Mouse (Mus musculus) forebrain, embryonic 12.5 days (tissue): ENCODE measurements around the gene BC100530. TPM values are rescaled to one million over a fixed set of nuclear protein-coding genes. Genes with fewer than 3 reads are reported as not detected.
"Not testable (repeated sequence)": the region's sequence is repeated elsewhere in the genome, so short reads cannot be mapped to it uniquely, and the experiment has no call there.

Source experiments
- ATAC-seq: fragments of 200-750 bp; cut with Nextera tagmentation; 2 replicates; pipeline ENCODE4 v1.8.0; 2017; ENCODE audit warnings: moderate TSS enrichment; ENCODE audit not compliant: low FRiP score
- H3K27ac ChIP-seq: fragments of 300-500 bp; sonication (generic); 2 replicates; pipeline ENCODE4 v1.5.1; 2016; ENCODE audit warnings: mild to moderate bottlenecking
- H3K27me3 ChIP-seq: fragments of 300-500 bp; sonication (generic); 2 replicates; pipeline ENCODE4 v1.6.1; 2016; ENCODE audit warnings: mild to moderate bottlenecking
- H3K36me3 ChIP-seq: fragments of 300-500 bp; sonication (generic); replicated peaks from 2 replicates; pipeline ENCODE4 v1.6.1; 2016; ENCODE audit warnings: mild to moderate bottlenecking
- H3K4me1 ChIP-seq: fragments of 300-500 bp; sonication (generic); 2 replicates; pipeline ENCODE4 v1.6.1; 2016
- H3K4me2 ChIP-seq: fragments of 300-500 bp; sonication (generic); 2 replicates; pipeline ENCODE4 v1.6.1; 2016; ENCODE audit warnings: mild to moderate bottlenecking, moderate library complexity
- H3K4me3 ChIP-seq: fragments of 300-500 bp; sonication (generic); replicated peaks from 2 replicates; pipeline ENCODE4 v1.5.1; 2016; ENCODE audit warnings: mild to moderate bottlenecking
- H3K9ac ChIP-seq: fragments of 300-500 bp; sonication (generic); 2 replicates; pipeline ENCODE4 v1.6.1; 2016; ENCODE audit warnings: mild to moderate bottlenecking
- H3K9me3 ChIP-seq: fragments of 300-500 bp; sonication (generic); 2 replicates; pipeline ENCODE4 v1.6.1; 2016
- WGBS: fragments of 180-500 bp; shearing (Covaris S2); methylation state at CpG from one replicate; pipeline ENCODE4 v1.1.7; 2016; 5-methylcytosine and 5-hydroxymethylcytosine counted together
- polyA plus RNA-seq: library from polyadenylated mRNA; unstranded; fragments of >200 nt; fragmentation: Nextera tagmentation; extraction: Ambion mirVana; gene quantifications from 2 replicates; pipeline ENCODE4 v1.2.1, GENCODE M21; 2016

BC100530 gene
- polyA plus RNA-seq = 1.5 and 2.3 TPM in 2 replicates

DNA sequence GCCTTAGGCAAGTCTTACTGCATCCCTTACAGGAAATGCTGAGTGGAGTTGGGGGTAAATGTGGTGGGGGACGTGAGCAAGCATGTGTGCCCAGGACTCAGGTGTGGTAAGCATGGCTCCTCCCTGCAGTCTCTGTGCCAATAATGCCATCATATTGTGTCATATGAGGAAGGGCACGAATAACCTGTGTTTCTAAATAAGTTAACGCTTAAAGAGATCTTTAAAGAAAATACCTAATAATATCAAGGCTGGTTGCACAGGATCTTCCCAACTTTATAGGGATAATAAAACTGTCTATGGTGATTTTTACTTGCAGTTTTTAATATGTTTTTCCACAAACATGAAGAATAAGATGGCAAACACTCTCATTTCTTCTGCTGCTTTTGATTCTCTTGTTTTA, at the start of gene BC100530:
Gene BC100530, minus strand, starts transcription at position 101 of the 400 bp plus-strand sequence.
- not testable (repeated sequence) for H3K4me3 ChIP-seq, H3K36me3 ChIP-seq, ATAC-seq, H3K27me3 ChIP-seq, H3K9ac ChIP-seq, H3K9me3 ChIP-seq, H3K4me2 ChIP-seq, H3K27ac ChIP-seq, H3K4me1 ChIP-seq
- 81% methylated on average over 3 of the region's 3 CpGs for WGBS

- H3K27me3 ChIP-seq = no peaks in the 10 kb centered on the region
- H3K4me1 ChIP-seq = no peaks in the 10 kb centered on the region
- H3K4me2 ChIP-seq = no peak within 1 kb of the TSS
- H3K9ac ChIP-seq = no peak within 1 kb of the TSS
- H3K4me3 ChIP-seq = no peak within 1 kb of the TSS
- H3K36me3 ChIP-seq = no peaks in the 10 kb centered on the region
- no peaks in the 10 kb centered on the region for H3K9me3 ChIP-seq
- no peak within 1 kb of the TSS for H3K27ac ChIP-seq
- ATAC-seq = no peak
These were observed 40.8 kb upstream of the BC100530 start, which contains the start of gene Stfa2 for GRCm38 (mm10) chr16:36408357-36408756. Stfa2 (minus strand) TSS chr16:36408457.

DNA sequence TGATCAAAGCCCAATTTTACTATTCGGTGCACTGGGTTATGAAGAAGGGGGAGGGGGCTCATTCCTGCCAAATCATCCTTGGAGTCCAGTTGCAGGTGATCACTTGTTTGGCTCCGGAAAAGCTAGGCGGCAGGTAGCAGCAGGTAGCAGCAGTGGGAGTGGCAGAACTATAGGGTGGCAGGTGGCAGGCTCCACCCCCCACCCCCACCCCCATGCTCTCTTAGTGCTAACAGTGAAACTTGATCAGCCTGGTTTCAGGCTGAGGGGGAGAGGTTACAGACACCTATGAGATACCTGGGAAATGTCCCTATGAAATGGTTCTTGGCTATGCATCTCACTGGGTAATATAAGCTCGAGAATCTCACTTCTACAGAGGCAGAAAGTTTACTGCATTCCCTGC, 21.5 kb upstream of the BC100530 start:
- no peaks in the 10 kb centered on the region for H3K36me3 ChIP-seq
- no peak overlapping the region for H3K9ac ChIP-seq
- H3K9me3 ChIP-seq = no peaks in the 10 kb centered on the region
- 29% methylated on average over 4 of the region's 4 CpGs for WGBS
- no peak overlapping the region for H3K27ac ChIP-seq
- ATAC-seq = no peak
- H3K27me3 ChIP-seq = no peaks in the 10 kb centered on the region
- no peak overlapping the region for H3K4me3 ChIP-seq
- no peaks in the 10 kb centered on the region for H3K4me1 ChIP-seq
- H3K4me2 ChIP-seq = no peak overlapping the region

GRCm38 (mm10) chr16:36337171-36337570, 30.4 kb downstream of the BC100530 start:
- no peak overlapping the region for H3K9ac ChIP-seq
- ATAC-seq = no peak
- H3K9me3 ChIP-seq = no peaks in the 10 kb centered on the region
- no peaks in the 10 kb centered on the region for H3K27me3 ChIP-seq
- H3K27ac ChIP-seq = no peak overlapping the region
- no peak overlapping the region for H3K4me2 ChIP-seq
- WGBS = 74% methylated on average over 2 of the region's 2 CpGs
- no peak overlapping the region for H3K4me3 ChIP-seq
- H3K36me3 ChIP-seq = no peaks in the 10 kb centered on the region
- H3K4me1 ChIP-seq = no peaks in the 10 kb centered on the region

DNA sequence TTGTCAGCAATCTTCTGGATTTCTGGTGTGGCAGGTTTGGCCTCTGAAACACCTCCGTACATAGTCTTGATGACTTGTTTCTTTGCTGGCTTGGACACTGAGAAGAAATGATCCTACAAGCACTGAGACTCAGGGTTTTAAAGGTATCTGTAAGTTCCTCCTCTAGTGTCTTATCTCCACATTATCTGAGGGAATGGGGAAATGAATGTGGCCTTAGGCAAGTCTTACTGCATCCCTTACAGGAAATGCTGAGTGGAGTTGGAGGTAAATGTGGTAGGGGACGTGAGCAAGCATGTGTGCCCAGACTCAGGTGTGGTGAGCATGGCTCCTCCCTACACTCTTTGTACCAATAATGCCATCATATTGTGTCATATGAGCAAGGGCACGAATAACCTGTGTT, 33.3 kb downstream of the BC100530 start, which contains the start of gene BC117090:
Gene BC117090, minus strand, starts transcription at position 101 of the 400 bp plus-strand sequence.
- no peak within 1 kb of the TSS for H3K4me3 ChIP-seq
- 85% methylated on average over 3 of the region's 3 CpGs for WGBS
- H3K9ac ChIP-seq = no peak within 1 kb of the TSS
- H3K4me1 ChIP-seq = no peaks in the 10 kb centered on the region
- H3K27ac ChIP-seq = no peak within 1 kb of the TSS
- no peak for ATAC-seq
- no peaks in the 10 kb centered on the region for H3K9me3 ChIP-seq
- H3K27me3 ChIP-seq = no peaks in the 10 kb centered on the region
- H3K36me3 ChIP-seq = no peaks in the 10 kb centered on the region
- no peak within 1 kb of the TSS for H3K4me2 ChIP-seq

- Histone ChIP-seq H3K4me3 (no peak overlapping the region), H3K27me3 (no peaks in the 10 kb centered on the region), H3K9me3 (no peaks in the 10 kb centered on the region), H3K4me2 (no peak overlapping the region), H3K9ac (no peak overlapping the region), H3K27ac (no peak overlapping the region), H3K4me1 (no peaks in the 10 kb centered on the region), H3K36me3 (no peaks in the 10 kb centered on the region)
- ATAC-seq = no peak
These were observed 48.3 kb downstream of the BC100530 start for GRCm38 (mm10) chr16:36319286-36319685.

GRCm38 (mm10) chr16:36316111-36316510, 51.4 kb downstream of the BC100530 start:
- not testable (repeated sequence) for H3K9me3 ChIP-seq, H3K27ac ChIP-seq, H3K36me3 ChIP-seq, H3K9ac ChIP-seq, H3K4me1 ChIP-seq, H3K27me3 ChIP-seq, ATAC-seq, H3K4me2 ChIP-seq, H3K4me3 ChIP-seq
- WGBS = 81% methylated on average over 6 of the region's 6 CpGs

Other genes with a start within 250 kb of the BC100530 start
- not detected in 2 replicates for gene Csta1, start 236.5 kb downstream of the BC100530 start, polyA plus RNA-seq
- gene Stfa2l1, start 210.9 kb downstream of the BC100530 start, polyA plus RNA-seq = not detected in 2 replicates
- 1.5 TPM in 1 of 2 replicates, not detected in the other for gene Gm5483, start 183.5 kb downstream of the BC100530 start, polyA plus RNA-seq
- gene Gm5416, start 157.3 kb downstream of the BC100530 start, polyA plus RNA-seq = not detected in 2 replicates
- not detected in 2 replicates for gene 2010005H15Rik, start 146.3 kb downstream of the BC100530 start, polyA plus RNA-seq
- gene Stfa1, start 90.8 kb downstream of the BC100530 start, polyA plus RNA-seq = 1.3 and 2.0 TPM in 2 replicates
- gene BC117090, start 33.4 kb downstream of the BC100530 start, polyA plus RNA-seq = not detected in 2 replicates
- not detected in 2 replicates for gene Stfa2, start 40.7 kb upstream of the BC100530 start, polyA plus RNA-seq
- gene Stfa3, start 87.6 kb upstream of the BC100530 start, polyA plus RNA-seq = not detected in 2 replicates
- gene Casr, start 194.4 kb upstream of the BC100530 start, polyA plus RNA-seq = 0.18 and 0.22 TPM in 2 replicates